Mouse (Mus musculus) WW6 (cell line): ENCODE measurements at regions not wholly inside any gene's neighbourhood (a gene's known extent, or its start where the extent isn't known, plus 50 kb on each side); places are given as distances from the start of the nearest gene placed in this dataset.

Source experiments
- DNase-seq: peaks from one replicate; pipeline ENCODE4 v3.0.0-alpha.2; 2013; ENCODE audit warnings: low read depth, low spot score

GRCm38 (mm10) chr2:101175124-101175523 lies 449.4 kb upstream of the Rag2 start:
- DNase-seq: no peak

DNA sequence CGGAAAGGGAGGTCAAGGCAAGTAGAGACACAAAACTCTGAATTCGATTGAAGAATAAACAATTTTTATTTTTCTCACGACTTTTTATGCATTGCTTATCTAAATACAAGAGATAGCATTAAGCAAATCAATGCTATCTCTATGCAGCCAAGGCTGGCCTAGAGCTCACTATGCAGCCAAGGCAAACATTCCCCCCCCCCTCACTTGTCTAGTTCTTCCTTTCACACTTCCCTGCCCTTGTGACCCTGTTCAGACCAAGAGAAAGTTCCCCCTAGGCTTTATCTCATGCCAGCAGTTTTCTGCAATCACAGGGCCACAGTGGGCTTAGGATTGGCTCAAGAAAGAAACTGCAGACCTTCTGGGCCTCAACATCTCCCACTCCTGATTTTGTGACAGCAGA lies 417.9 kb upstream of the Rag2 start:
- DNase-seq: no peak

DNA sequence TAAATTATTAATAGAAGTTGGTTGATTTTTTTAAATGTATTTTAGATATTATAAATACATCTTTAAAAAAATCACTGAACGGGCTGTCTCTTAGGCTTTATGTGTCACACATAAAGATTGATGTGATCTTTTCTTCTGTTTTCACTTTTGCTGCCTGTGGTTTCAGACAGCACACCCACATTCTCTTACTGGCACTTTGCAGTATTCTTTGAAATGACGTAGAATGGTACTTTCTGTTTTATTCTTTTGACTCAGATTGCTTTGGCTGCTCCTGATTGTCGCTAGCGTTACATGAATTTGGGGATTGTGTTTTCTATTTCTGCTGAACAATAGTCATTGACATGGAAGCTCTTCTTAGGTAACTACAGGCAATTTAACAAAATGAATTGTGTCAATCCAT lies 415.4 kb upstream of the Rag2 start:
- no peak for DNase-seq

GRCm38 (mm10) chr2:101220759-101221158 lies 403.8 kb upstream of the Rag2 start:
- no peak for DNase-seq

DNA sequence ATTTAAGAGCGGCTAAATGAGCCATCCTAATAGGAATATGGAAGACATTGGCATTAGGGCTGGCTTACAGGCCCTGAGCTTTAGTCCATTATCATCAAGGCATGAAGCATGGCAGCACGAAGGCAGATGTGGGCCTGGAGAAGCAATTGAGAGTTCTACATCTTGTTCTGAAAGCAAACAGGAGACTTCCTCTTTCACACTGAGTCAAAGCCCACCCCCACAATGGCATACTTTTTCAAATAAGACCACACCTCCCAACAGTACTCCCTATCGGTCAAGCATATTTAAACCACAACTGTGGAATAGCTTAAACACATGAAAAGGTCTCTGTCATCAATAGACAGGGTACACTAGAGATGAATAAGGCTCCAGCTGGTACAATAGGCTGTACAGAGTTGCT lies 381.5 kb upstream of the Rag2 start:
- no peak for DNase-seq

DNA sequence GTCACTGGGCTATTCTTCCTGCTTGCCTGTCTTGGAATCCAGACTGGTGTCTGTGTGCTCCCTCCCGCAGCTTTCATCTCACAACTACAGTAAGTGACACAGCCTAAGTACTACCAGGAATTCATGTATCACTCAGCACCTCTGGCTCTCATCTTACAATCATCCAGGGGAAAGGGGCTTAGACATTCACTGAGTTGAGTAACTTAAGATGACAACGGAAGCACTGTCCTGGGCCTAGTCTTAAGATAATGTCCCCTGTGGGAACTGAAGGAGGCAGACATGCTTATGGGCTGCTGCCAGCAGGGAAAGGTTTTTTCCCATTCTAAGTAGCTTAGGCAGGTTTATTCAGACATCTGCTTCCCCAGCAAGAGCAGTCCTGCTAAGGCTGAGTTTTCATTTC lies 377.4 kb upstream of the Rag2 start:
- DNase-seq: no peak

DNA sequence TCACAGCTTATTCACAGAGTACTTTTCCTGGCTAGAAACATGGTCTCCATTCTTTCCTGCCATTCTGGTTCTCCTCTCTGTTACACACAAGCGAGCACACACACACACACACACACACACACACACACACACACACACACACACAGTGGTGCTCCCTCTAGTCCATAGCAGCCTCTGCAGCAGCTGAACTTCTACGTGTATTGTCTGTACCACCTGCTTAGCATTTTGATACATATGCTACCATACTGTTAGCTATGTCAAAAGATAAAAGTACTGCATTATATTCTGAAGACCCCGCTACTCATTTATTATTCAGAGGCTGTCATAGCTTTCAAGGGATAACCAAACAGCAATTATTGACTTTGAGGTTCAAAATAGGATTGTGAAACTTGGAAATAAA lies 372.3 kb upstream of the Rag2 start:
- no peak for DNase-seq

DNA sequence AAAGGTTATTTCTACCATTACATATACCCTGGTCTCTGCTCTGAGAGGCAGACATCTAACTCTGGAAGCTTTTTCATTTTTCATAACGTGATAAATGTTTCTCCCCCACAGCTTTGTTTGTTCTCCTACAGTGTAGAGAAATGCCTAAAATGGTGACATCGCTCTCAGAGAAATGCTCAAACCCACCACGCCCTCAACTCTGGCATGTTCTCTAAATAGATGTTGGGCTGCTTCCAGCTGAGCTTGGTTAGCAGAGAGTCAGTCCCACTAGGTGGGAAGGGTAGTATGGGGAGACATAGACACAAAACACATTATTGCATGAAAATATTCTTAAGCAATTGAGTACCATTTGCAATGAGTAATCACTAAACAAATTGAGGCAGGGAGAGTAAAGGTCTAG lies 368.1 kb upstream of the Rag2 start:
- DNase-seq: no peak

DNA sequence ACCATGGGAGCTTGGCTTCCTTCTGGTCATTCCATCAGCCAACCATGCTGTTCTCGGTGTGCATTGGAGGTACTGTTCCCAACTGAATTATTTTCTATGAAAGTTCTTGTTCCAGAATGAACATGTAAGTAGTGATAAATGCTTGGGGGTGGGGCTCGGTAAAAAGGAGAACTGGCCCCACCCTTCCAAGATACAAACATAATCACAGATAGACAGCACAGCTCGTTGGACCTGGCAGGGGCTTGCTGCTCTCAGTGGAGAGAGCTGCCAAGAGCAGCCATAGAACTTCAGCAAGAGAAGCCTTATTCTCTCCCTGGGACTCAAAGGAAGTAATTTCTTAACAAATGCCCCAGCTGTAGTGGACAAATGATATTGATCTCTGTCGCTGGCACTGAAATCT lies 360.6 kb upstream of the Rag2 start:
- no peak for DNase-seq

DNA sequence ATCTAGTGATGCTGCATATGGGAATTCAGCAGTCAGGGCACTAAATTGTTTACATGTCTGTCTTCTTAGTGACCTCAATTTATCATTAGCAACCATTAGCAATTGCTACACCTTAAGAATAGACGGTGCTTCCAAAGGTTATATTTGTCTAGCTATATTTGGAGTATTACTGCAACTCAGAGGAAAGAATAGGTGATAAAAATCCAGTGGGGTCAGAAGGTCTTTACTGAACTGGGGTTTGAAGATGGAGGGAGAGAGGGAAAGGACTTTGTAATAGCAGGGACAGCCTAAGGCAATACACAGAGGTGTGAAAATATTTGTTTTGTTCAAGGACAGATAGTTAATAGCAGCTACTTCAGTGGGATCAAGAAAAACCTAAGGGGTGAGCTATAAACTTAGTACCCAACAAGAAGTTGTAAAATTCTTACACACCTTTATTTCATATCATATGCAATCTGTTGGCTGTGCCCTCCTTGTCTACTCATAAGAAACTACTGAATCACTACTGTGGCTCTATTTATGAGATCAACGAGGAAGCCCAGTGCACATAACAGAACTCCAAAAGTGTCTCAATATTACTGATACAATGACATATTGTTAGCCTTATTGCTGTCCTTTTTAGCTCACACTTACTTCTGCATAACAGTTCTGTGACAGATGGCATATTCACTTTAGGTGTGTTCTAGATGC lies 357.7 kb upstream of the Rag2 start:
- DNase-seq: no peak

GRCm38 (mm10) chr2:101274045-101274664 lies 350.4 kb upstream of the Rag2 start:
- DNase-seq: no peak

DNA sequence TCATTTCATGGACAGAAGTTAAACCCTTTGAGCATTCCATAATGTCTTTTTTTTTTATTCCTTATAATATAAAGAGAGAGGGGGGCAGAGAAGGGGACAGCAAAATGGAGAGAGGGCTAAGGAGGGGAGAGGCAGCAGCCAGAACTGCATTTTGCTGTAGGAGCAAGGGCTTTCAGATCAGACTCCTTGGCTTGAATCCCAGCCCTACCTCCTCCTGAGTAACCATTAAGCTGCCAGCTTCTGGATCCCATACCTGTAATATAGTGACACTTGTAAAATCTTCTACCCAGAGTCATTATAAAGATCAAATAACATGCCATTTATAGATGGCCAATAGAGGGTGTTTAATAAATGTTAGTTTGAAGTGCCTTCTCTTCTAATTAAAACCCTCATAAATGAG lies 339.6 kb upstream of the Rag2 start:
- no peak for DNase-seq

DNA sequence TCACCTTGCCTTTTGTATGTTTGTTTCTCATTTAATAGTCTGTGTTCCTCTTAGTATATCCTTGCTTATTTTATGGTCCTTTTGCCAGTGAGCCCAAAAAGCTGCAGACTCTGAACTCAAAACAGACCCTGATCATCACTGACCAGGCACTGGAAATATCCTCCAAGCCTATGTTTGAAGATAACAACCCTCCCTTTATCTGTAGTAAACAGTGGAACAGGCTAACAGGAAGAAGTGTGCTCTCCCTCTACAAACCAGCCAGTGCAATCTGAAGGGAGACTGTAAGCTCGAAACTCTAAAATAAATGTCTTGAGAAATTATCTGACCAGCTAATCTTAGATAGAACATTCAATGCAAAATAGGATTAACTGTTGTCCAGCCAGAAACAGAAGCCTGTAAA lies 336.4 kb upstream of the Rag2 start:
- DNase-seq: no peak

DNA sequence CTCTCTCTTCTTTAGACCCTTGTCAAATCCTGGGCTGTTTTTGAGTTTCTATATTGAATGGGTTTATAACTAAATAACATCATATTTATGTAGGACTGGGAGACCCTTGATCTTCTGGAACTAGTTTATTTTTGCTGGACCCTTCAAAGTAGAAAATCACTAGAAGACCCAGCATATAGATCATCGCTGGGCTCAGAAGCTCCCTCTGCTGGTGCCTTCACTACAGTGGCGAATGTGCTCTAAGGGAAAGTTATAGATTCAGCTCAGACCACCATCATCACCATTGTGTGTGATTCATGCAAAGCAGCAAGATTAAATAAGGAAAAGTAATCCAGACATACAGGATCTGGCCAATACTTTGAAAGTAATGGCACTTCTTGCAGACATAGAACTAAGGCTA lies 335.4 kb upstream of the Rag2 start:
- no peak for DNase-seq

DNA sequence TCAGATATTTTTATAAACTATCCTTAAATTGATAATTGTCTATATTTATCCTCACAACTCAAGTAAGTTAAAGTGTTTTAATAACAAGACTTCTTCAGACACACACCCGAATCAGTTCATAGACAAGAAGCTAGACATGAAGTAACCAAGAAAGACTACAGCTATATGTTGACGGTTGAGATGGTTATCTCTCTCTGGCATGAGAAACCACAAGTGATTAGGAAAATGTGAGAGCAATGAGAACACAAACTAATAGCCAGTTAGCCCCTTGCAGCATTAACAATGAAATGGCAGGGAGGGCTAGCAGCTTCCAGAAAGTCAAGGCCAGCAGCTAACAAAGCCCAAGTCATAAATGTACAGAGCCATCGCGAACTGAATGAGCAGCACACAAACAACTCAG lies 333.8 kb upstream of the Rag2 start:
- DNase-seq: no peak

DNA sequence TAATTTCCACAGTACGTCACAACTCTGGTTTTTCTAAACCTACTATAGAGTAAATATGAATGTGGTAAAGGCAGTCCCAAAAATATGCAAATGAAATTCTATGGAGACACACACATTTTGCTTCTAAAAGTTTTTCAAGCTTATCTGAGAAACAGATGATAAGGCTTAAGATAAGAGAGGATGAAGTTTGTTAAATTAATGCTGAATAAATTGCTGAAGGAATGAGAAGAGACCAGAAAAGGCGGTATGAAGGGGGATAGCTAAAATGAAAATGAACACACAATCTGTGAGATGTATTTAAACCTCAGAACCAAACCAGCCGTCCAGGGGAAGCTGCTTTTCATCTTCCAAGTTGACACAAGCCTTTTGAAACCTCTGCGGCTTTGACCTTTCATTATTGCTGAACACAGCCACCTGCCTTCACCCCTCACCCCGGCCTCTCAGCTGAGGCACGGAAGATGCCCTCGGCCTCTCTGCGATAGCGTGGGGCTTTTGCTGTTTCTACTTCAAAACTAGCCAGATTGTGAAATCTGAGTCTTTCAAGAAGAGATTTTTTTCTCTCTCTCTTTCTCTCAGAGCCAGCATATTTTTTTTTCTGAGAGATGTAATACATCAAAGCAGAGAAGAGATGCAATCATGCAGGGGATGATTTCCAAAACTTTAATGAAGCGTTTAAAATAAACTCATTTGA lies 328.7 kb upstream of the Rag2 start:
- DNase-seq: no peak

GRCm38 (mm10) chr2:101296369-101296682 lies 328.2 kb upstream of the Rag2 start:
- DNase-seq: no peak

DNA sequence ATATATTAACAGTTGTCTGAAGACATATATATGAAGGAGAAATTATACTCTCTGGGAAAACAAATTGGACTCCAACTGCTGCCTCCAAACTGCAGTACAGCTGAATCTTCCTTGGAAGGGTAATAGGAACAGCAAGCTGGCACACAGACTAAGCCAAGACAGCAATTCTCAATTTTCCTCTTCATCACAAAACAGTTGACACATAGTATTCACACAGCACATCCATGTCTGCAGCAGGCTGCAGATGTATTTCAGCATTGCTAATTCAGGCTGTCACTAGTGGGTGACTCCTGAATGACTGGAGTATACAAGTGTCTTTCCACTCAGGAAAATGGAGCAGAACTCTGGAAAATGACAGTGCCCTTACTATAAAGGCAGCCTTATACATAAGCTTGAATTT lies 327.7 kb upstream of the Rag2 start:
- DNase-seq: no peak

DNA sequence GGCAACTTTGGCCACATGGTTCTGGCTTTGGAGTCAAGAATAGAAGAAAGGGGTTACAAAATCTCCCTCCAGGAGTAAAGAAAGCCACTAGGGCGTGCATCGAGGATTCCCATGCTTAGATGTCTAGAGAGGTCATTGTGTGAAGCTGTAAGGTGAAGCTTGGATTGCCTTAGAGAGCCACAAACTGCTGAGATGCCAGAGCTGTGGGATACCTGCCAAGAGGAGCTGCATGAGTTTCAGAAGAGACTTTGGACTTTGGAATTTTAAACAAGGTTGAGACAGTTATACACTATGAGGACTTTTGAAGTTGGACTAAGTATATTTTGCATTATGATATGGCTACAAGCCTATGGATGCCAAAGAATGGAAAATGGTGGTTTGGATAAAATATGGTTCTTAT lies 325.4 kb upstream of the Rag2 start:
- DNase-seq: no peak

DNA sequence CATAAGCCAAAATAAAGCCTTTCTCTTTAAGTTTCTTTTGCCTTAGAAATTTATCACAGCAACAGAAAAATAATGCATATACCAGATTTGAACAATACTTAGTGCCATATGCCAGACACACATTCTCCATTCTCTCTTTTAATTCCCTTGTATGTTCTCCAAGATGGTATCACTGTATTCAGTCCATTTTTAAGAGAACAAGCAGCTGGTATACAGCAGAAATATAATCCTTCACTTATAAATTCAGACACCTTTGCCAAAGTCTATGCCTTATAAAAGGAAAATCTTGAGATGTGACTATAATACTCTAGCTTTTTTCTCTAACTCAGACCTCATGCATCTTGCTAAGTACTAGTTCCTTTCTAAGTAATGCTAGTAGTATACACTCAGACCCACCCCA lies 324.4 kb upstream of the Rag2 start:
- DNase-seq: no peak

GRCm38 (mm10) chr2:101321286-101321914 lies 303.1 kb upstream of the Rag2 start:
- no peak for DNase-seq

GRCm38 (mm10) chr2:101356709-101357108 lies 267.8 kb upstream of the Rag2 start:
- no peak for DNase-seq

- no peak for DNase-seq
Observed at GRCm38 (mm10) chr2:101364256-101364655, 260.3 kb upstream of the Rag2 start.
